Mouse (Mus musculus) heart, postnatal 10 days (tissue): ENCODE results near the gene Serinc3. TPM values are rescaled to one million over a fixed set of nuclear protein-coding genes. Genes with fewer than 3 reads are reported as not detected.
"Not testable (repeated sequence)": the region's sequence is repeated elsewhere in the genome, so short reads cannot be mapped to it uniquely, and the experiment has no call there.

Source experiments
- DNase-seq, 2 experiments: peaks; one replicate each; pipeline ENCODE4 v3.0.0; 2021
- intact Hi-C: fragments of 180-260 bp; cut with DNase I; formaldehyde crosslinking; loops from one replicate; pipeline ENCODE4 v1.15.1; 2025
- total RNA-seq, 2 experiments: library from RNA; stranded (reverse); gene quantifications; 2 replicates each; pipeline ENCODE4 v1.2.3; 2021

Serinc3 gene
- 100 to 1,000 TPM; 327 to 358 TPM for total RNA-seq

DNA sequence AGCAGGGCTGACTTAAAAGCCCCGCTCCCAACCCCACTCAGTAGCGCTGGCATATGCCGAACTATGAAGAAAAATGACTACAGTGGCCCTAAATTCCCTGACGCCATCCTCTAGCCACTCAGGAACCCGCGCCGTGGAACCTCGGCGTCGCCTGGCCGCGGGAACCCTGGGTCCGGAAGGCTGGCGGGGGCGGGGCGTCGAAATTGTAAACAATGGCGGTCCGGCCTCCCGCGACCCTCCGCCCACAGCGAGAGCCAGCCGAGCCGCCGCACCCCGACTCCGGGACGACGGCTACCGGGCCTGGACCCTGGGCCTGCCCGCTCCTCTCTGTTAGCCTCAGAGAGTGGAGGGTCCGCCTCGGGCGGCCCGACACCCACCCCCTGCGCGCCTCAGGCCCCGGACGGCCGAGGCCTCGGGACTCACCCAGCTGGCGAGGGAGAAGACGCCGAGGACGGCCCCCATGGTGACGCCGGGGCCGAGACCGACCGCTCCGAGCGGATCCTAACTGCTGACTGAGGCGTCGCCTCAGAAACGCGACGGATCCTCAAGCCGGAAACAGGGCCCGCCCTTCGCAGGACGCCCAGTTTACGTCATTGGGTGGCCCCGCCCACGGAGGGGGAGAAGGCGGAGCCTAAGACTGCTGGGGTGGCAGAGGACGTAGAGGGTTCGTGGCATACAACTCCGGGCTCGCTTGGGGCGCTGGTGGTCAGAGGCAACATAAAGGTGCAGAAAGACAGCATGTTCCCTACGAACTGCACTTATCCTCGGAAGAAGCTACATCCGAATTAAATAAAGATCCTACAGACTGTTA, at the start of gene Serinc3:
Gene Serinc3 (minus strand): TSS at position 557 of the 811 bp plus-strand sequence.
- peak; percentile 100 for DNase-seq
- intact Hi-C loops: loop anchor here (2.0 kb wide), 1 partner anchor 74 kb away; no protein-coding TSS in a partner anchor

DNA sequence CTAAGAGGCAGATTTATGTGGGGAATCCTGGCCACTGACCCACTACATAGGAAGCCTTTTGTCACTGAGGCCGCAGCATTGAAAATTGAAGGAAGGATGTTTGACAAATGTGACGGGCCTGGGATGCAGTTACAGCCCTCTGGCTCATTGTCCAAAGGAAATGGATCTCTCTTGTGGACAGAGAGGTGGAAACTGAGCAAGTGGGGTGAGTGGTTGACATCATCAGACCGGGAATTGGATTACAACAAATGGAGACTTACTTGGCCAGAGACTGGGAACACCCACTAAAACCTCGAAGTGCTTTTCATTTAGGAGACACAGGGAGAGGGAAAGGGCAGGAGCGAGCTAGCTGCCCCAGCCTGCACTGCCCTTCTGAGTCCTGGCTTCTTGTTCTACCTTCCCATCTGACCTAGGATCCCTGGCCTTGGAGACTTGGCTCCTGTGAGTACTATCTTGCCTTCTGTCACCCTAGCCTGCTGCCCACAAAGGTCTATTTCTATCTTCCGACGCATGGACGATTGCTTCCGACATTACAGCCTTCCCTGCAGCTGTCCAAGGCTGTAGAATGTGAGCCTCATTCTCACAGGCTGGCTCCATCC, 48.9 kb upstream of the Serinc3 start:
- intact Hi-C loops: loop anchor here (2.0 kb wide), 1 partner anchor 35 kb away; the partner anchor contains the start of gene Pkig
- DNase-seq: peak; percentile 56 to 66

DNA sequence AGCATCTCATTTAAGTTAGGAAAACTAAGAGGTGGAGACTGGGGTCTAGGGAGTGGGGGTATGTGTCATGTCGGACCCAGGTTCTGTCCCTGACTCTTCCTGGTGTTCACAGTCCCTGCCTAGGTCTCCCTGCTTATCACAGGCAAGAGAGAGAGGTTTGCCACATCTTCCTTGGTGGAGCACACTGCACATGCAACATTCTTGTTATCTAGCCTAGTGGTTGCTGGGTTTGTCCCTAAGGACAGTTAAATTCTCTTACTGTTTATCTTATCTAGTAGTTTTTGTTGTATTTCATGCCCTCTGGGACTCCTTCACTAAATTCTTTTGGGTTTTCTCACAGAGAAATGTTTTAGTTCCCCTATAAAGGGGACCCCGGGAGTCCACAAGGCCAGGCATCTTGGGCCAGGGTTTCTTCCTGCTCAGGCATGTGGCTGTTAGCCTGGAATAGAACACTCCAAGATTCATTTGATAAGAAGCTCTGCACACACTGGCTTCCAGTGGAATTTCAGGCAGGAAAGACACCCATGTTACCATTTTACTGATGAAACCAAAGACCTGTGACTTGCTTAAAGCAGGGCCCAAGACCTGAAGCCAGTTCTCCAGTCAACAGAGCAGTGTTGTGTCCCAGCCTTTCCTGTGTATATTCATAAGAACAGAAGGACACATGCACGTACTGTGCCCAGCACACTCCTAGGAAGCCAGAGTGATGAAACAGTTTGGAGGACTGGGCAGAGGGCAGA, 48.1 kb upstream of the Serinc3 start:
- intact Hi-C loops: no loop called here
- no peak for DNase-seq

DNA sequence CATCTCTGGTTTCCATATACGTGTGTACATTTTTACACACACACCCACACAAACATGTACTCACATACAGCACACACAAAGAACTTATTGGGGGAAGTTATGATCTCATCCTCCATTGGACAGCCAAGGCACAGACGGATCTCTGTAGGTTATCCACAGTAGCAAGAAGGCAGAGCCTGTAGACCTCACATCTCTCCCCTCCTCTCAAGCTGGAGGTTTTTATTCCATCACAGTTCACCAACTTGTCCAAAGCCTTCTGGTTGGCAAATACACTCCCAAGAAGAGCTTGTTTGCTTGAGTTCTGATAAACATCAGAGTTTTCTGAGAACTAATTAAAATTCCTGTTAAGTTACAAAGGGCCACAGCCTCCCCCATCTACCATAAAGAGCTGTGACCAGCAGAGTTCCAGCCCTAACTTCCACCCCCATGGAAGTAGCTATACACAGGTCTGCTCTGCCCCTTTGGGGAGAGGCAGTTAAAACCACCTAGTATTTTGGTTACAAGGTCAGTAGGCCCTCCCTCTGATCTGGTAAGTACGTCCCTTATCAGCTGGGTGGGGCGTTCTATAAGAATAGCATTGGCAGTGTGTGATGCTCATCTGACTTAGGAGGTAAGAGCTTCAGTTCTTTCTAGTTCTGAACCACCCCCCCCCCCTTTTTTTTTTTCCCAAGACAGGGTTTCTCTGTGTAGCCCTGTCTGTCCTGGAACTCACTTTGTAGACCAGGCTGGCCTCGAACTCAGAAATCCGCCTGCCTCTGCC, 47.1 kb upstream of the Serinc3 start:
- DNase-seq: no peak
- intact Hi-C loops: no loop called here

DNA sequence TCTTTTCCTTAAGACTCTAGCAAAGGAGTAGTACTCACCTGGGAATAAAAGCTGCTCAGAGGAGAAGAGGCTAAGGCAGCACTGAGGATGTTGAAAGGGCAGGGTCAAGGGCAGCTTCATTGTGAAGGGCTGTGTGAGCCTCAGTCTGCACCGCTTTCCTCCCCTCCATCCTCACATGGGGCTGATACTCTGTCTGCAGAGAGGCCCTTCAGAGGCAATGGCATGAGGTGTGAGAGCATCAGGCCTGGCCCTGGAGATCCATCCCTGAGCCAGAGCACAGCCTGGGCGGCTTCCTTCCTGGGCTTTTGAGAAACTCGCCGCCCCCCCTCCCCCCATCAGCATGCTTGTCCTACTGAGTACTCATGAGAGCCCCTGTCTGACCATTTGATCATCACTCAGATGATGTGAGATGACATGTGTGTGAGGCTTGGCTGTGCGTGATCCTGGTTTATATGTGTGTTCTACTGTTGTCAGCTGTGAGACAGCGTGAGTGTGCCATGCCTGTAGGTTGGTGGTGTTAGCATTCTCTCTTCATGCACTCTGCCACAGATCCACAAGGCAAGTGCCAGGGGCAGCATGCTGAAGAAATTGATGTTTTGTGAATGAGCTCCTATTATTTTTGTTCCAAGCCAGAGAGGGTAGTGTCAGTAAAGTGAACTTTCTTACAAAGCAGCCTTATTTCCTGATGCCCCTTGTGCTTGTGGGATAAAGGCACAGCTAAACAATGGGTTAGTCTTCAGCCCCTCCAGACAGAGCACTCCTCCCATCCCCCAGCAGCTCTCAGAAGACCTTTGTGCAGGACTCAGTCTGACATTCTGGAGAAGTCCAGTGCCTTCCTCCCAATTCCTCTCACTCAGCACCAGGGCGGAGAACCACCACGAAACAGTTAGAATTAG, 45.7 kb upstream of the Serinc3 start:
- DNase-seq: no peak
- intact Hi-C loops: no loop called here

DNA sequence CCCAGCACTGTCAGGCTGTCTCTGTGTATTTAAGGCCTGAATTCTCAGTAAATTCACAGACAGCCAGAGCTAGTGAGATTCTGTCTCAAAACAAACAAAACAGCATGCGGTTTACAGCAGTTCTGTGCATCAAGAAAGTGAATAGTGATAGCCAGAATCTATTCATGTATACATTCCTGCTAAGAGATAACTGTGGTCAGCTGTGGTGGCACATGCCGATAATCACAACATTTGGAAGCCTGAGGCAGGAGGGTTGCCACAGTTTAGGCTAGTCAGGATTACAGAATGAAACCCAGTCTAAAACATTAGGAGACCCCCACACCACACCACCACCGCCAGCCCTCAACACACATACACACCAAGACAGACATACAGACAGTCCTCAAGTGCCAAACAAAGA, 44.8 kb upstream of the Serinc3 start:
- intact Hi-C loops: no loop called here
- no peak for DNase-seq

DNA sequence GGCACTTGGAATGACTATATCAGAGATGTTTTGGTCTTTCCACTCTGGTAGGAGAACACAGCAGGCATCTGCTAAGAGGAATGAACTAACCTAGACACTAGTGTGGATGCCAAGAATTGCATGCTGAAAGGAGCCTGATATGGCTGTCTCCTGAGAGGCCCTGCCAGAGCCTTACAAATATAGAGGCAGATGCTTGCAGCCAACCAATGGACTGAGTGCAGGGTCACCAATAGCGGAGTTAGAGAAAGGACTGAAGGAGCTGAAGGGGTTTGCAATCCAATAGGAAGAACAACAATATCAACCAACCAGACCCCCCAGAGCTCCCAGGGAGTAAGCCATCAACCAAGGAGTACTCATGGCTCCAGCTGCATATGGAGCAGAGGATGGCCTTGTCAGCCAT, 43.4 kb upstream of the Serinc3 start:
- intact Hi-C loops: not testable (repeated sequence)
- peak in 1 of 2 experiments; percentile 55 for DNase-seq

DNA sequence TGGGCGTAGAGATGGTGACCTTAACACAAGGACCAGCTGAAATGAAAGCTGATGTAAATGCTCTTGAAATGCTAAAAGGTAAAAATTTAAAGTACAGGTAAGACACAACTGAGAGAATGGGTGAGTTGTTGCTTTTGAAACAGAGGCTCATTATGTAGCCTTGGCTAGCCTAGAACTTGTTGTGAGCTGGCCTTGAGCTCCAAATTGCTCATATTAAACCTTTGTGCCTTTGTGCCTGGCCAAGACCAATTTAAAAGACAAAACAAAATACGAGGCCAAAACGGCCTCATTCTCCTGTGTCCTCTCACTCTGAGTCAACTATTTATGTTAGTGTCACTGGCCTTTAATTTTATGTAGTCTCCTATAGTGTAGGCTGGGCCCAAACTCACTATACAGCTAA, 42.0 kb upstream of the Serinc3 start:
- DNase-seq: no peak
- intact Hi-C loops: no loop called here

DNA sequence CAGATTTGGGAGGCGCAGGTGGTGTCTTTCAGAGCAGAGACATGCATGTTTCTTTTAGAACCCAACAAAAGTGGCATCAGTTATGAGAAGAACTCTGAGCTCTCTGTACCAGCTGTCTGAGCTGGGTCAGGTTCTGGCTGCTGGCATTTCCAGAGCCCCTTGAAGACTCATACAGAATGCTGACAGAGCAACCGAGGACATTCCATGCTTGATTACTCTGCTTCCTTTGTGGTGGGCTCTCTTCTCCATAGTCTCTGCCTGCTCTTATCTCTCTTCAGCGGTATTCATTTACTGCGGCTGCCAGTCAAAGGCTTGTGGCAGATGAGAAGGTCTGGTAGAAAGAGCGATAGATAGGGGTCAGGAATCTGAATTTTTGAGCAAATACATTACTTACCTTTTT, 41.3 kb upstream of the Serinc3 start:
- no peak for DNase-seq
- intact Hi-C loops: no loop called here

DNA sequence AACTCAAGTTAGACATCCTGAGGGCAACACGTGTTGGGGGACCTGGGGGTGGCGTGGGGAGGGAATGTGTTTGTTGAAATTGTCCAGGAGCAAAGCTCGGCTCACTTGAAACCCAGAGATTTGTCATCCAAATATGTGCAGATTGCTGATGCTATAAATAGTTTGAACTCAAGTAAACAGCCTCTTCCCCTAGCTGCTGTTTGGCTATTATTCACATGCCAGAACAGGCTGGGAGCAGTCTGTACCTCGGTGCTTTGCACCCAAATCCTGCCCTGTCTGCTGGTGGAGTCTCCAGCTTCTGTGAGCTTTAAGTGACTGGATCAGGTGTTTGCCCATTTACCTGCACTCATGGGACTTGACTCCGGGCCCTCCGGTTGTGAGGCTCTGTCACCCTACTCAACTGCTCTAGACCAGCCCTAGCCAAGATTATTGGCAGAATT, 40.9 kb upstream of the Serinc3 start:
- intact Hi-C loops: no loop called here

DNA sequence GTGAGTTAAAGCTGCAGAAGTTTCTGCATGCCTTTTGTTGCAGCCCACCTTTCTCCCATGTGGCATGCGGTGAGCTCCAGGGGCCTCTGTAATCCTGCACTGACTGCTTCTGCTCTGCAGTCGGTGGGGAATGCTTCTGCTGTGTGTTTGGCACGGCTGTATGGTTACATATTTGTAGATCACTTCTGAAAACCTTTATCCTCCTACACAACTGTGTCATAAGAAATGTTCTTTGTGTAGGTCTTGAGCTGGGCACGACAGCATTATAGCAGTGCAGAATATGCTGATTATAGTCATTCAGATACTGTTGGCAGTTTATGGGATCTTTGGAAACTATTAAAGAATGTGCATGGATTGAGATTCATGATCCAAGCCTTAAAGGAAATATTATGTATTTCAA, 40.4 kb upstream of the Serinc3 start:
- intact Hi-C loops: no loop called here
- DNase-seq: no peak

More for the DNA sequence above, 40.9 kb upstream of the Serinc3 start:
- peak; percentile 75 to 76 for DNase-seq

DNA sequence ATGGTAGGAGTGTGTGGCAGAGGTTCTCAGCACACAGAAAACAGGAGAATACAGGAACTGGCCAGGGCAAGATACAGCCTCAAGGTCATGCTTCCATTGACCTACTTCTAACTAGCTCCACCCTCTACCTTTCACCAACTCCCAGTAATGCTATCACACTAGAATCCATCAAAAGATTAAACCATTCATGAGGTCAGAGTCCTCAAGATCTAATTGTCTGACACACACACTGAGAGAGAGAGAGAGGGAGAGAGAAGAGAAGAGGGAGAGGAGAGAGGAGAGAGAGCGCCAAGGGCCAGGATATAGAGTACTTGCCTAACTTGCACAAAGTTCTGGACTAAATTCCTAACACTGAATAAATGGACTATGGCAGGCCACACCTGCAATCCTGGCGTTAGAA, 37.4 kb upstream of the Serinc3 start:
- intact Hi-C loops: no loop called here
- no peak for DNase-seq

DNA sequence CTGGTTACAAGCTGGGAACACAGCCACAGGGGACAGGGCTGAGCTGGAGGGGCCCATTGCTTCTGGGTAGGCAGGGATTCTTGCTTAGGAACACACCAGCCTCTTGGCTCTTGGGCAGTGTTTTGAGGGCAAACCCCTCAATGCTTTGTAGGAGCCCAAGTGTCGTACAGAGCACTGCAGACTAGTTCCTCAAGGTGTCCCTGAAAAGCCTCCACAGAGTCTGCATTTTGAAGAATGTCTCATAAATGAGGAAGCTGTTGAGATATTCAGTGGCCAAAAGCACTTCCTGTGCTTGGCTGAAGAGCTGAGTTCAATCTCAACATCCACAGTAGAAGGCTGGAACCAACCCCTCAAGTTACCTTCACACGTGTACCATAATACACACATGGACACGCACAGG, 31.8 kb upstream of the Serinc3 start:
- no peak for DNase-seq
- intact Hi-C loops: no loop called here

DNA sequence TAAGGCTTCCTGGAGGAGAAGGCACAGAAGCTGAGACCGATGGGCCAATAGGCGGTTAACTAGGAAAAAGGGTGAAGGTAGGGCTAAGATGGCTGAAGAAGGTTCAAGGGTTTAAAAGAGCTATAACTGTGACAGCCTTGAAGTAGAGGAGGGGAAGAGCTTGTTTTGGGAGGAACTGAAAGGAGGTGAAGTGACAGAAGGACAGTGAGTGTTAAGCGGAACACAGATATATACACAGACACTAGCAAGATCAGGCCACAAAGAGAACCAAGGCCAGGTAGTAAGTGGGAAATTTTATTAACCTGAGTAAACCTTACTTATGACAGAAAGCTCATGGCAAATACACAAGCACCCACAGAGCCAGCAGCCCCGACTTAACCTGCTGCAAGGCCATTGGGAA, 31.4 kb upstream of the Serinc3 start:
- DNase-seq: no peak
- intact Hi-C loops: no loop called here

DNA sequence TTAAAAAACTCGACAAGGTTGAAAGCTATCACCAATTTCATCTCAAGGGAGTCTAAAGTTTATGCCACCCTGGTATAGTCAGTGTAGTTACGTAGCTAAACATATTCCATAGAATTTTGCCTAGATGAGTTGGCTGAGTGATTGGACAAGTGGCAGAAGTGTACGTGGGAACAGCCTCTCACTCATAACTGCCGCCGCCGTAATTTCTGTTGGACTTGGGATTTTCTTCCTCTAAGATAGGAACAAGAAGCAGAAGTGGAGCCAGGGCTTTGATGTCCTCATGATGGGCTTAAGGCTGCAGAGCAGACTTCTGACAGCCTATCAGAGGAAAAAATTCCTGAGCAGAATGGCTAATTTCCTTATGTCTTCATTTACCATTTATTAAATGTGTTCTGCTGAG, 30.7 kb upstream of the Serinc3 start:
- intact Hi-C loops: no loop called here
- no peak for DNase-seq

DNA sequence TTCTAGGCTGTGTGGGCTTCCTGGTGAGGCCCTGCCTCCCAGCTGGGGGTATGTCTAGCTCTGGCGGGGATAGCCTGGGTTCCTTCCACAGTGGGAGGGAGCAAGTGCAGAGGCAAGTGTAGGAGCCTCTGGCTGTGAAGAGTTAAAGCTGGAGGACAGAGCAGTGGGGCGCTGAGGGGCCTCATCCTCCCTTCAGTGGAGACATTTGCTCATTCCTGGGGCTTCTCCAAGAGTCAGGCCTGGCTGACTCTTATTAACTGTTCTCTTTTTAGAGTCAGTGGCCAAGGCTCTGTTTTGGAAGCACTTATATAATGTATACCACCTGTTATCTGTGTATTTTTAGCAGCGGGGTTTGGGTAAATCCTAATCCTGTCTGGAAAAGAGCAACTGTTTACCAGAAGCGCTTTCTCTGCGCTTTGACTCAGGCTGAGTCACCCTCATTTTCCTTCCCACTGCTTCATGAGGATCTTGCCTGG, 30.3 kb upstream of the Serinc3 start:
- intact Hi-C loops: no loop called here
- DNase-seq: peak; percentile 62 to 67

DNA sequence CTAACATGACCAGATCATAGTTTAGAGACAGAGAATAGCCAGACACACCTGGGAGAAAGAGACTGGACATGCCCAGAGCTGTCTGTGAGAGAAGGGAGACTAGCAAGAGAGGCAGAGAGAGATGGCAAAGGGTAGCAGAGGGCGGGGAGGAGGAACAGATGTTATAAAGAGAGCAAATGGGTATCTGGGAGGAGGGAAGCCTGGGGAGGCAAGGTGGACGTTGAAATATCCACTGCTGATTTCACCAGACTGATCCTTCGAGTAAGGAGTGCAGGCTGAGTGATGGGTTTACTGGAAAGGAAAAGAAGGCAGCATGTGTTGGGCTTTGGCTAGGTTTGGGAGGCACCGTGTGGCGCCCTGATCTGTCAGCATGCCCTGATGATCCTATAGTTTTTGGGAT, 29.5 kb upstream of the Serinc3 start:
- intact Hi-C loops: no loop called here
- no peak for DNase-seq

DNA sequence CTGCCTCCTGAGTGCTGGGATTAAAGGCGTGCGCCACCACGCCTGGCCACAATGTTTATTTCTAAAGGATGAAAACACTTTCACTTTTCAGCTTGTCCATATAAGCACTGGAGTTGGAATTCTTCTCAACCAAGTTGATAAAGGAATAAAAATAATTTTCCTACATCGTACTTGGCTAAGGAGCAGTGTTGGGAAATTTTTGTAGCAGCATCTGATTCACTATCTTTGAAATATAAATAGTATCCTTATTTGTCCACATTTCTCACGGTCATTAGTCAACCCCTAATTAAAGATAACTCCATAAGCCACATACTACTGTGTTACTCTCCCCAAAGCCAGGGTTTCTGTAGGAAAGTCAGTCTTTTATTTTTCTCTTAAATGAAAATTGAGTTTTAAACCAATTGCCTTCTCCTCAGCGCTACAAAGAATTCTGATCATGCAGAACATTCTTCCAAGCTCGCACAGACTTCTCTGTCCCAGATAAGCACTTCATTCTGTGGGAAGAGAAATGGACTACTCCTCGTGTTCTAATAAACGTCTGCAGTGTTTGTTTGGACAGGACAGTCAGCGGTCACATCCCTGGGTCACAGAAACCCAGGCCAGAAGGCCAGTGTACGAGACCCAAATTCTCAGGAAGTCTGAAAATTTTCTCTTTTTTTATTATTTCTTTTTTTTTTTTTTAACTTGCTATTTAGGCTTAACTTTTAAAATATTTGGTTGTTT, 26.1 kb upstream of the Serinc3 start:
- intact Hi-C loops: no loop called here
- DNase-seq: no peak

DNA sequence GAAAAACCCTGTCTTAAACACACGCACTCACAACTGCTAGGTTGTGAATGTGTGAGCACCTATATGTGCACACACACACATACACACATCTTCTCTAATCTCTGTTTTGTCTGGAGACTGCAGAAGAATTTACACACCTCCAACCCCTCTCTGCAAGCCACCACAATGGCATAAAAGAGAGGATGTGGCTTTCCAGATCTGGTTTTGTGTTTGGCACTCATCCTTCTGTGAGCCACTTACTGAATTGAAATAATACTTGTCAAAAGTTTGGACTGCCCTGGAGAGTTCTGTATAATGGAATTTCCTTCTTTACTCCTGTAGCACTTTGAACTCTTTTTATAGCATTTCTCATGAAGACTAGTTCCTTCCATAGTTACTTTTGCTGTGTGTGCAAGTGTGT, 22.1 kb upstream of the Serinc3 start:
- intact Hi-C loops: no loop called here

More for the DNA sequence above, 22.1 kb upstream of the Serinc3 start:
- DNase-seq: no peak
